Mouse (Mus musculus) left cerebral cortex, postnatal 4 days (tissue): ENCODE measurements at regions not wholly inside any gene's neighbourhood (a gene's known extent, or its start where the extent isn't known, plus 50 kb on each side); places are given as distances from the start of the nearest gene placed in this dataset.
"Not testable (repeated sequence)": the region's sequence is repeated elsewhere in the genome, so short reads cannot be mapped to it uniquely, and the experiment has no call there.

ENCODE experiments used
- DNase-seq: peaks from one replicate; pipeline ENCODE4 v3.0.0-alpha.2; 2022
- intact Hi-C: fragments of 180-260 bp; cut with DNase I; formaldehyde crosslinking; loops from one replicate; pipeline ENCODE4 v1.15.1; 2025

DNA sequence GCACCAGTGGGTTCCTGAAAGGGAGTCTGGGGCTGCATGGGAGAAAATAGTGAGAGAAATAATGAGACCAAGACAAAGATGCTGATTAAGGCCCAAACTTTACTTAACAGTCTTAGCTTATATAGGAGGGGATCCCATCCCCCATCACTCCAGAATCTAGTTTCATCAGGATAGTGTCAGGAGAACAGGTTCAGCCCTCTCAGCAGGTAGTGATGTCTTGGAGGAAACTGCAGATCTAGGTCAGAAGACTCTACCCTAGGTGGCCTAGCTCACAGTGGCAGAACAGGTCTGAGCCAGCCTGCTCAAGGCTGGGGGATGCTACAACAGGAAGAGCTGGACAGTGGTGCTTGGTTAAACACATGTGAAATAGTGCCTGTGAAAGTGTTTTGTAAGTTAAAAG, 204.6 kb upstream of the Ngly1 start:
- intact Hi-C loops, result no loop called here
- DNase-seq, result no peak

DNA sequence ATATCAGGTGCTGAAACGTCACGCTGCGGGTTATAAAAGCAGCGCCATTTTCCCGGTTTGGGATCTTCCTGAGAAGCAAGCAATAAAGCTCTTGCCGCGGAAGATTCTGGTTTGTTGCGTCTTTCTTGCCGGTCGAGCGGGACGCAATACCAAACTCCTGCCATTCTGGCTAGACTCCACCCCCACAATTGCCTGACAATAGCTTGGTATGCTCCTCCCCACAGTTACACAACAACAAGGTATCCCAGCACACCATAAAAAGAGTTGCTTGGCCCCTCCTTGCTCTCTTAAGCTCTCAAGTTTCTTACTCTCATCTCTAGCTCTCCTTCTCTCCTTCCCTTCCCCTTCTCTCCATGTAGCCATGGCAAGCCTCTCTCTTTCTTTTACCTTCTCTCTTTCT, 176.5 kb upstream of the Ngly1 start:
- DNase-seq, intact Hi-C loops: not testable (repeated sequence)

DNA sequence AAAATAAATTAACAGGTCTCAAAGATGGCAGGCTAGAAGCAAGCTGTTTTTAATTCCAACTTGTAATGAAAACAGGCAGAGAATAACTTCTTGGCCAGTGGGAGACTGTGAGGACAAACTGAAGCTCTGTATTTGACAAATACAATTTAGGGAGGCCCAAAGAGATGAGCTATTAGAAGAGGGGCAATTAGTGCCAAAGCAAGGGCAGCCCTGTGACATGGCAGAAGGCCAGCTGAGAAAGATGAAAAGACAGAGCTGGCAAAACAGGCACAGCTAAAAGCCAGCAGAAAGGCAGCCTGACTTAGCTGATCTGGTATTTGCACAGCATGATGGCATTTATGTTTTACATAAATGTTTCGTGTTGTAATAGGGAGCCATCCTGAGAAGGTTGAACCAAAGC, 175.0 kb upstream of the Ngly1 start:
- intact Hi-C loops, result no loop called here
- peak; percentile 32 for DNase-seq

DNA sequence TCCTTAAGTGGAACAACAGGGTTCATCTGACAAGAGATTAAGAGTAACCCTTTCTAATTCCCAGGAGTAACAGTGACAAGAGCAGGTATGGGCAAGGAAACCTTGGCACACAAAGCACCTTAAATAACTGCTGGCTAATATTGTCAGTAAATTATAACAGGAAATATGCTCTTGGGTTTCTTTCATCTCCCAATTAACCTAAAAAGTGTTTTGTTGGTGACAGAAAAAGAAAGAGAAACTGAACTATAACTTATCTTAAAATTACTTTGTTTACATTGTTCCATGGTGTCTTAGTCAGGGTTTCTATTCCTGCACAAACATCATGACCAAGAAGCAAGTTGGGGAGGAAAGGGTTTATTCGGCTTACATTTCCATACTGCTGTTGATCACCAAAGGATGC, 170.0 kb upstream of the Ngly1 start:
- no peak for DNase-seq
- intact Hi-C loops, result no loop called here

DNA sequence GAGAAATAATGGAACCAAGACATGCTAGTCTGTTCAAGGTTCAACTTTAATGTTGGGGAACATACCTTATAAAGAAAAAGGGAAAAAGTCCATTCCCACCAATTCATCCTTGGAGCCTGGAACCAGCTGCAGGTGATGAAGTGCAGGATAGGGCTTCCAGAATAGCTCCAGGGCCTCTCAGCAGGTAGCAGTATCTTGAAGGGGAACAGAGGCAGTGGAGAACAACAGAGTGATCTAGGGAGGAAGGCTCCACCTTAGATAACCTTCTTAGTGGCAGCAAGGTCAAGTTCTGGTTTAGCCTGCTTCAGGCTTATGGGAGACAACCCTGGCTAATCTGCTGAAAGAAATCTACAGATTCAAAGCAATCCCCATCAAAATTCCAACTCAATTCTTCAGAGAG, 161.8 kb upstream of the Ngly1 start:
- intact Hi-C loops, DNase-seq: not testable (repeated sequence)

DNA sequence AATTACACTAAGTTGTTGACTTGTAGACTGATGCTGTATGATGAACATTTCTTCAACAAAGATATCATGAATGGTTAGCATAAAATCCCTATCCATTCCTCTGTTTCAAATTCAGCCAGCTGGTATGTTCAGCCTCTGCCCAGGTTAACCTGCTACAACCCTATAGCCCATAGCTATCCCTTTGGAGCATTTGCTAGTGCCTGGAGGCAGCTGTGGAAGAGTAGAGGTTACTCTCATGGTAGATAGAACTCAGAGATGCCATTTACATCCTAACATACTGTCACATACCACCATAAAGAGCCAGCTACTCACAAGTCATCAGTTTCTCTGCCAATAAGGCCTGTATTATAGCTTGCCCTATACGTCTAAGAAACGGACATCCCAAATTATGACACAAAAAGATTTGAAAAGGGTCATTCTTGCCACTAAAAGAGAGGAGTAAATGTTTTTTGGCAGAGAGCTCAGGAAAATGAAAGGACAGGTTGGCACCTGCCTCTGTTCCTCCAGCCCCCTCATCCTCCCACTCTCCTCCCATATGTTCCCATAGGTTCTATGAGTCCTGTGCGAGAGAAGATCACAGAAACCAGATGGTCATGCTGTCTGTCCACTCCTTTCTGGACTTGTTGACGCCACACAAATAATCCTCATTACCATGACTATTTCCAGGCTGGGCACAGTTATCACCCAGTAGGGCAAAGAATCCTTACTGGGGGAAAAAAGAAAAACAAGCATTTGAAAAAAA, 156.5 kb upstream of the Ngly1 start:
- intact Hi-C loops, result no loop called here
- DNase-seq, result peak; percentile 2

DNA sequence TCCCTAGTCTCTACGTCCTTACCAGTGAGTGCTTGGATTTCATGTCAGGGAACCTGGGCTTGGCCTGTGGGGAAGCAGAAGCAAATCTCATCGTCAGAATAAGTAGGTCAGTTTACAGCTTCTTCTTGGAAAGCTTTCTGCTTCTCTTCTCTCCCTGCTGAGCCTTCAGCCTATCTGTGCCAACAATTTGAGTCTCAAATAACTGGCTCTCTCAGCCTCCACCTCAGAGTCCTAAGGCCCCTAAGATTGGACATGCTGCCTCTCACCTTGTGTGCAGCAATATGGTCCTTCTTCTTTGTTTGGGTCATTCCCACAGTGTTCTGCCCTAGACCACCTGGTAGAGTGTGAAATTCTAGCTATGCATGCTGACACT, 156.0 kb upstream of the Ngly1 start:
- DNase-seq, result peak; percentile 14

DNA sequence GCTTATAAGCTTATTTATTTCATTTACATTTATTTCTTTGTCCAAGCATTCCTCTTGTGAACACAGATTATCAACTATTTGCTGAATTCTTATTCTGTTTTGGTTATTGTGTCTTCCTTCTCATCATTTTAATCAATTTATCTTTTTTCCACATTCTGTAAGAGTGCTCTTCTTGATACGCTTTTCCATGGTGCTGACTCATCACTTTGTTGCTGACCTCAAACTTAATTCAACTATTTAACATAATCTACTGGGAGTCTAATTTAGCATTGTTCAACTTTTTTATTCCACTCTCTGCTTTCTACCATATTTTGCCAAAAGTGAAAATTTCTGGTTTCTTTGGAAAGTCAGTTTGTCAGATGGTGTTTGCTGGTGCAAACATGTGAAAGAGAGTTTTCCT, 139.7 kb upstream of the Ngly1 start:
- intact Hi-C loops, result no loop called here
- DNase-seq, result no peak

More for the DNA sequence above, 156.0 kb upstream of the Ngly1 start:
- intact Hi-C loops, result no loop called here

DNA sequence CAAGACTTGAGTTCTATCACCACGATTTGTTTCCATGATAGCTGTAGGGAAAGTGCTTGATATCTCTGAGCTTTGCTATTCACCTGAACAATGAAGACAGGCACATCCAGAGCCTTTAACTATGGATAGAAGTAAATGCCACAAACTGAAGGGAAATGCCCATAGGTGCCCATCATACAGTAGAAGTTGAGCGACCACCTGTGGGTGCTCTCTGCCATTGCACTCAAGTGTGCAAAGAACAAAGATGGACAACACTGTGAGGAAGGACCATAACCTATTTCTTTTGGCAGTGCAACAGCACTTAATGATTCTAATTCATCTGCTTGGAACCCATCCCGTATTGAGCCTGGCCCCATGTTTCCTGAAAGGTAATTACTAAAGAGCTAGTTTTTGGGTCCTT, 116.4 kb upstream of the Ngly1 start:
- intact Hi-C loops, result no loop called here
- no peak for DNase-seq

DNA sequence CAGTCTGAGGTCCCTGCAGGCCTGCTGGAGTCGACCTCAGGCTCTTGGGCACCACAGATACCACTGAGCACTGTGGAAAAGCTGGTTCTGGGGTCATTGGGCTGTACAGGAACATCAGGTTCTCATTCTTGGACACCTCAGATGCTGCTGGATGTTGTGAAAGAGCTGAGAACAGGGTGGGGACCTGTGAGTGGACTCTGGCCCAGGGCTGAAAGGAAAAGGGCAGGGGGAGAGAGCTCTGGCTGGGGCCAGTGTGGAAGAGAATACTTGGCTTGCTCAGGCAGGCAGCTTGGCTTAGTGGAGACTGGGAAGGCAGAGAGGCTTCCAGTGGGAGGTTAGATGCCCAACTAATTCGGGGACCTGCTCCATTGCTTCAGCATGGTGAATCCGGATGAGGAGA, 115.7 kb upstream of the Ngly1 start:
- intact Hi-C loops, result no loop called here
- no peak for DNase-seq

DNA sequence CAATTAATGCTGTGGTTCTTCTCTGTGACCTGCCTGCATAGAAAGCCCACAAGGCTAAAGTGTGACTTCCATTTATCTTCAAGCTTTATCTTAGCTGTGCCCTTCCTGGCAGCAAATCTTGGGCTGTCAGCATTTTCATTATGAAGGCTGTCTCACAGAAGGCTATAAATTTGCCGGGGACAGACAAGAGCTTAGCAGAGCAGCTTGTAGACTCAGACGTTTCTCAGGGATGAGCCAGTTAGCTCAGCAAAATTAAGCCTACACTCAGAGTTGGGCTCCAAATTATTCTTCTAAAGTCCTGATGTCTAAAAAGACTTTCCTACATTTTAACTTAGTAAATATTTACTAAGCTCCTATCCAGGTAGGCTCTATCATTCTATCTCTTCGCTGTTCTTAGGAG, 112.9 kb upstream of the Ngly1 start:
- DNase-seq, result no peak
- intact Hi-C loops, result no loop called here

DNA sequence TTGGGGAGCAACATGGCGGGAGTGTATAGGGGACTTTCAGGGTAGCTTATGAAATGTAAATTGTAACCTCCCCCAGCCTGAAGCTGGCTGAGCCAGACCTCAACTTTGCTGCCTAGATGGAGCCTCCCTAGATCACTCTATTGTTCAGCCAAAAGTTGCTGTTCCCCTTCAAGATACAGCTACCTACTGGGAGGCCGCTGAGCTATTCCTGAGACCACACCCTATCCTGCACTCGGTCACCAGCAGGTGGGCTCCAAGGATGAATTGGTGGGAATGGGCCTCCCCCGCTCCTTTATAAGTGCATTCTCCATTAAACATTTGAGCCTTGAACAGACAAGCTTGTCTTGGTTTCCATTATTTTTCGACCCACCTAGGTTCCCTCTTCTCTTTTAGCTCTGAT, 104.8 kb upstream of the Ngly1 start:
- no peak for DNase-seq
- intact Hi-C loops, result no loop called here

DNA sequence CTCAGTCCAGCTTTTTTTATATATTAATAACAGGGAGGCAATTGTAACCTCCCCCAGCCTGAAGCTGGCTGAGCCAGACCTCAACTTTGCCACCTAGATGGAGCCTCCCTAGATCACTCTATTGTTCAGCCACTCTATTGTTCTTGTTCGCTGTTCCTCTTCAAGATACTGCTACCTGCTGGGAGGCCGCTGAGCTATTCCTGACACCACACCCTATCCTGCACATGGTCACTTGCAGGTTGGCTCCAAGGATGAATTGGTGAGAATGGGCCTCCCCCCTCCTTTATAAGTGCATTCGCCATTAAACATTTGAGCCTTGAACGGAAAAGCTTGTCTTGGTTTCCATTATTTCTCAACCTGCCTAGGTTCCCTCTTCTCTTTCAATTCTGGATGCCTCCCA, 102.3 kb upstream of the Ngly1 start:
- intact Hi-C loops, result no loop called here
- no peak for DNase-seq

DNA sequence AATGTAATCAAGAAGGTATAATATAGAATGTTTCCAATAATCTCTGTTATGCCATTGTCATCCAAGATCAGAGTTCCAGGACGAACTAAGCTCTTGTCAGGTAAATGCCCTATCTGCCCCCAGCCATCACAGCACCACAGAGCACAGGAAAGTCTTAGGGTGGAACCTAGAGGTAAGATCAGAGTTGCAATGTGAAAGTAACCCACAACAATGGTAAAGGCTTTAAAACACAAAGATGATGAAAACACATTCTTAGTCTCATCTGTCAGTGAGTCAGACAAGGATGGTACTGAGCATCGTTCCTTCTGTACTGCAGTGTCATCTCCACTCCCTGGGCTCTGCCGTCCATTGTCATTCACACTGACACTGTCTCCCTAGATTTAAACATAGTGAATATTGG, 97.3 kb upstream of the Ngly1 start:
- intact Hi-C loops, result no loop called here
- DNase-seq, result no peak

DNA sequence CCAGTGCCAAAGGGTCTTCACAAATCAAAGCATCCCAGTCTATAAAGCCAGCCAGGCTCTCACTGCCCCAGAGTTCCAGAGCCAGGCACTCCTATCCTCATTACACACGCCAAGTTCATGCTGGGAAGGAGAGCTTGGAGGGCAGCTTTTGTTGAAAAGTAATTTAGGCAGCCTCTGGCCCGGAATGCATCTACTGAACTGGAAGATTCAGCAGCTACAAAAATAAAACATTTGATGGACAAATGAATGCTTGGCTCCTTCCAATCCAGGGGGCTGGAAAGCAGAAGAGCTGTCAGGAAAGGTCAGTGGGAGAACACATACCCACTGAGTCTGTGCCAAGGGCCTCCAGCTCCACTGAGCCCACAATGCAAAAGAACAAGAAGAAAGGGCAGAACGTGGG, 96.4 kb upstream of the Ngly1 start:
- peak; percentile 41 for DNase-seq
- intact Hi-C loops, result no loop called here

DNA sequence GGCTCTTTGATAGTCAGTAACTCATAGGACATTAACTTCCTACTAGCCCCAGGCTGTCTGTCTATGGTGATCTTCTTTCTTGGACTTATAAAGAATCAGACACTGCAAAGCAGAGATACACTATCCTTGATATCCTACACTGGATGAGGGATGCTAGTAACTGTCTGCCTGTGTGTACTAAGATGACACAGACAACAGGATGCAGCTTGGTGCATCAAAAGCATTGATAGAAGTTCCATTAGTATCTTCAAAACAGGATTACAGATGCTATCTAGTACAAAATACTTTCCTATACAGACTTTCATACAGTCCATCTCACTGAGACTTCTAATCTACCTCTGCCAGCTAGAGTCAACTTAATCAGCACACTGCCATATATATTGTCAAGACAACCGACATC, 94.0 kb upstream of the Ngly1 start:
- intact Hi-C loops, result no loop called here

DNA sequence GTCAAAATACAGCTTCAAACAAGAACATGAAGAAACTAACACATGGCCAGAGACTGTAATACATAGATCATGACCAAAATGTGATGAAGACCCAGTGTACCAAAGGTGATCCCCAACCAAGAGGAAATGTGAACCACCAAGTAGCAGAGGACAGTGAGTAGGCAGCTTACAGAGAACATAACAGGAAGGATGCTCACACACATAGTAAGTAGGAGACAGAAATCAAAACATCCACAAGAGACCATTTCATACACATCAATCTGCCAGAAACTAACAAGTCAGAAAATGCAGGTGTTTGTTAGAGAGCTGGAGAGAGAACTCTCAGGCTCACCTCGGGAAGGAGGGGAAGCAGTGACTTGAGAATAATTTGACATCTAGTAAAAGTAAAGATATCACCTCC, 78.9 kb upstream of the Ngly1 start:
- DNase-seq, result no peak
- intact Hi-C loops, result no loop called here

More for the DNA sequence above, 94.0 kb upstream of the Ngly1 start:
- no peak for DNase-seq

DNA sequence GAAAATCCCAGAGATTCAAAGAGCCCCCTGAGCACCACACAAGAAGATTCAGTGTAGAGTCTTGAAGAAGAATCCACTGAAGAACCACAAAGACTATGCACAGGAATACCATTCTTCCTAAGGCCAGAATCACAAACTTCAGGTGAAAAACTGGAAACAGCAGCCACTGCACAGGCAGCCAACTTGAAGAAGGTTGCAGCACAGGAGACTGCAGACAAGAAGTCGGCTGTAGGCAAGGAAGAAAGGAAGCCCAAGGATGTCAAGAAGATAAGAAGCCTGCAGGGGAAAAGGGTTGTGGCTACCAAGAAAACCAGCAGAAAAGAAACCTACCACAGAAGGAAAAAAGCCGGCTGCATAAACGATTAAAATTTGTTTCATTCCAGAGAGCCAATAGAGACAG, 76.8 kb upstream of the Ngly1 start:
- no peak for DNase-seq
- intact Hi-C loops, result no loop called here

DNA sequence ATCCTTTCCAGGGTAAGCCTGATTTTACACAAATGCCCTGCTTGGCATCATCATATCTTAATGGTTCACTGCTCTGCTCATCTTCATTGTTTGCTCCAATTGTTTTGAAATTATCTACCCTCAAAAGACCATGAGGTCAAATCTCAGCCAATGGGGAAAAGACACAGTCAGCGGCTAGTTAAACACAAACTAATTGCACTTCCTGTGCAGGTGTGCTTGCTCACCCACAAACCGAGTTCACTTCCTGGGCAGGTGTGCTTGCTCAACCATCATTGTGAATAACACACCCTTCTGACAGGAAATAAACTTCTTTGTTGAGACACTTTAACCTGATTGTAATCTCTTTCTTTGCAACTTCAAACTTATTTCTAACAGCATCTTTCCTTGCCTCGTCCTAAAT, 75.8 kb upstream of the Ngly1 start:
- intact Hi-C loops, result no loop called here

DNA sequence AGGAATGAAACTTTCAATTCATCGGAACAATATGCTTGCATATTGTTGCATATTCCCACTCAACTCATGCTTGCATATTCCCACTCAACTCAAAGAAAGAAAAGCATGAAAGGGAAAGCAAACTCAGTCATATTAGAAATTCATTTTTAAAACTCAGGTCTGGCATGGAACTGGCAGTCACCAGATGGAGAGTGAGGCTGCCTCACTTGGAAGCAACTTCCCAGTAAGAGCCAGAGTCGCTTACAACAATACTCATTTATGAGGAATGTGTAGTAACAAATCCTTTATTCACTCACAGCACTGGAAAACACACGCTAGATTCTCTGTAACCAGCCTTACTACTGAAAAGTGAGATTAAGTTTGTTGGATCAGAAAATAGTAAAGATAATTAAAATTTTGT, 70.9 kb upstream of the Ngly1 start:
- DNase-seq, result no peak
- intact Hi-C loops, result no loop called here

More for the DNA sequence above, 75.8 kb upstream of the Ngly1 start:
- DNase-seq, result no peak

DNA sequence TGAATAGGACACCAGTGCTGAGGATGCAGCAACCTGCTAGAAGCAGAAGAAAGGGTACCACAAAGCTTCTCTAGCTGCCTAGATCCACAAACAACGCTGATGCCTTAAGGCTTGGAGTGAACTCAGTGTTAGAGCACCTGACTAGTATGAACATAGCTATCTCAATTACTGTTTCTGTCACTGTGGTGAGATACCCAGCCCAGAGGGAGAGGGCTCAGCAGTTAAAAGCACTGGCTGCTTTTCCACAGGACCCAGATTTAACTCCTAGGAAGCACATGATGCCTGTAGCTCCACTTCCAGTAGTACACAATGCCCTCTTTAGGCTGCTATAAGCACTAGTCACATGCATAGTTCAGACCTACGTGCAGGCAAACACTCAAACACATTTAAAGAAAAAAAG, 67.3 kb upstream of the Ngly1 start:
- no peak for DNase-seq
- intact Hi-C loops, result no loop called here

DNA sequence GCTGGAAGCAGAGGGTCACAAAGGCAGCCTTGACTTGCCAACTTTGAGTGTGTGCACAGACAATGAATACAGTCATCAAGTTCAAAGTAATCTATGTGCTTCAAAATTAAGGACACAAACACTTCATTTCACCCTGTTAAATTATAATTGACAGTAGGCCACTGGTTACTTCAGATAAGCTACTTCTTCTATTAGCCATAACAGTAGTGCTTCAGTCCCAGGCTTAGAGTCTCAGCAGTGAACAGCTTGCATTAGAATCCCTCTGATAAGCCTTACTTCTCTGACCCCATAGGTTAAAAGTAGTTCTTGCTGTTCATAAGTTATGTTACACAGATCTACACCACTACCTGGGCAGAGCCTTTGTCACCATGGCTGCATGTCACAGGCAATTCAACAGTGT, 63.8 kb upstream of the Ngly1 start:
- intact Hi-C loops, result no loop called here

More for the DNA sequence above, 63.8 kb upstream of the Ngly1 start:
- DNase-seq, result no peak
